Mouse (Mus musculus) heart, postnatal 25 days (tissue): Measurements from ENCODE around the gene Taf10. TPM values are rescaled to one million over a fixed set of nuclear protein-coding genes. Genes with fewer than 3 reads are reported as not detected.
A peak's percentile ranks its signal among the peaks of the same experiment; 100 is the strongest.
"Not testable (repeated sequence)": the region's sequence is repeated elsewhere in the genome, so short reads cannot be mapped to it uniquely, and the experiment has no call there.

Experiments
- DNase-seq: peaks from one replicate; pipeline ENCODE4 v3.0.0; 2022; ENCODE audit warnings: low spot score
- intact Hi-C: fragments of 180-260 bp; cut with DNase I; formaldehyde crosslinking; loops from one replicate; pipeline ENCODE4 v1.15.1; 2025
- total RNA-seq, 2 experiments: library from RNA; stranded (reverse); gene quantifications; 2 replicates each; pipeline ENCODE4 v1.2.3; 2021

Gene Taf10
- total RNA-seq, 2 experiments from 2014 or later, result 90.1 to 90.3 TPM

GRCm38 (mm10) chr7:105761813-105762484 lies 17.8 kb upstream of the Taf10 start:
- no peak for DNase-seq
- intact Hi-C loops, result no loop called here

- DNase-seq, result no peak
- intact Hi-C loops, result loop anchor here (2.0 kb wide), 1 partner anchor 16 kb away; the partner anchor contains the start of genes Ilk and Rrp8
Observed at GRCm38 (mm10) chr7:105753281-105753680, 9.1 kb upstream of the Taf10 start.

- intact Hi-C loops, result loop anchor here (2.0 kb wide), 1 partner anchor 16 kb away; the partner anchor contains the start of genes Ilk and Rrp8
- no peak for DNase-seq
Observed at GRCm38 (mm10) chr7:105752716-105753115, 8.6 kb upstream of the Taf10 start.

DNA sequence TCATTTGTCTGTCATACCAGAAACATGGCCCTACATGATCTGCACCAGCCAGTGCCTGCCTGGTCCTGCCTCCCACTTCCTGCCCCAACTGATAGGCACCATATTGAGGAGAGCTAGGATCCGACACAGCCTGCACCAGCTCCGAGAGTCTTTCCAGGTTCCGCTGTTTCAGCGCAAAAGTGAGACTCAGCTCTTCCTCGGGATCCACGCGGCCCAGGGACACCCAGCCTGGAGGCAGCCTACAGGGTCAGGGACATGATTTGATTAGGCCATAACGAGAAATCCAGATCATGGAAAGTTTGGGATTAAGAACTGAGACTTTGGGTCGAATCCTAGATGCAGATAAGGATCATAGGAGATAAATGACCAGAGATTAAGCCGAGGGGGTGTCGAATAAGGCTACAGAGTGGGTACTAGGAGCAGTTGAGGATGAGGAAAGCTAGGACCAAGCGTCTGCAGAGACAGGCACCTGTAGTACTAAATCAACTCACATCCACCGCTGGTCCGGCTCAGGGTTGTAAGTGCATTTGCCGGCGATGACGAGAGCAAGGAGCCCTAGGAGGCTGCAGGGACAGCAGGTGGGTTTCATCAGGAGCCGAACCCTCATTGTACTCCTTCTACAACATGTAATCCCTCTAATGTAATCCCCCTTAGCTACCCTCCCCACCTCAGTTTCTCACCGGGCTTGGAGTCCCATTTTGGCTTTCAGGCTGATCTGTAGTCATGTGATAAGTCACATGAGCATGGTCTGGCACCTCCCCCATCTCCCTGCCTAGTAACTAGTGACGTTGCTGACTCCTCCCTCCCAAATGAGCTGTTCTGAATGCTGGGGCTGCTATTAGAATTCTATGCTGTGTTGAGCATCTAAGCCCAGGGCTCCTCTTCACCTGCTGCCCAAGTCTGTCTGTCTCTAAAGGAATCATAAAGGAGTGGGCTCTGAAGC lies 7.6 kb upstream of the Taf10 start, which contains the start of gene Tpp1:
TSS of gene Tpp1 (minus strand) at position 745 of the 943 bp plus-strand sequence.
- DNase-seq, result peak; percentile 80
- intact Hi-C loops, result loop anchor here (2.0 kb wide), 1 partner anchor 15 kb away; the partner anchor contains the start of genes Ilk and Rrp8

- DNase-seq, result no peak
- intact Hi-C loops, result loop anchor here (10.0 kb wide), 1 partner anchor 47 kb away; no protein-coding TSS in a partner anchor
Observed at GRCm38 (mm10) chr7:105747776-105748175, 3.6 kb upstream of the Taf10 start.

GRCm38 (mm10) chr7:105743246-105743925 lies 775 bp downstream of the Taf10 start:
- intact Hi-C loops, result loop anchor here (10.0 kb wide), 1 partner anchor 51 kb away; no protein-coding TSS in a partner anchor

DNA sequence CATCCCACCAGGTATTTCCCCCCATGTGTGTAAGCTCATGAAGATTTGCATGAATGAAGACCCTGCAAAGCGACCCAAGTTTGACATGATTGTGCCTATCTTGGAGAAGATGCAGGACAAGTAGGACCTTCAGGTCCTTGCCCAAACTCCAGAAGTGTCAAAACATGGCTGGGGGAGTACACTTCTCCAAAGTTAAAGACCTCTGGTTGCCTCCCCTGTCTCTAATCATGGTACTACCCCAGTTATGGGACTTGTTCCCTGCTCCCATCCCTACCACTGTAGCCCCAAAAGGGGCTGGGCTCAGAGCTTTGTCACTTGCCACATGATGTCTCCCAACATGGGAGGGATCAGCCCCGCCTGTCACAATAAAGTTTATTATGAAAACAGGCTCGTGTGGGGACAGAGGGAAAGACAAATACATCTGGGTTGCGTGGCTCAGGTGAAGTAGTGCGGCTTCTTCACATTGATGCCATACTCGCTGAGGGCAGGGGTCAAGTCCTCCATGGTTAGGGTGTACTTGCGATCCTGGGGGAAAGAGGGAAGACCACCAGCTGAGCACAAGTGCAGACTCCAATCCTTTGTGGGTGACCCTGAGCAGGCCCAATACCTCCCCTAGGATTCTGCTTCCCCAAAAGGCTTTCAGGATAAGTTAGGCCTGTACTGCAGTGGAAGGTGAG lies 1.5 kb downstream of the Taf10 start:
- intact Hi-C loops, result loop anchor here (10.0 kb wide), 1 partner anchor 52 kb away; no protein-coding TSS in a partner anchor
- DNase-seq, result not testable (repeated sequence)

More at GRCm38 (mm10) chr7:105743246-105743925, 775 bp downstream of the Taf10 start:
- not testable (repeated sequence) for DNase-seq

DNA sequence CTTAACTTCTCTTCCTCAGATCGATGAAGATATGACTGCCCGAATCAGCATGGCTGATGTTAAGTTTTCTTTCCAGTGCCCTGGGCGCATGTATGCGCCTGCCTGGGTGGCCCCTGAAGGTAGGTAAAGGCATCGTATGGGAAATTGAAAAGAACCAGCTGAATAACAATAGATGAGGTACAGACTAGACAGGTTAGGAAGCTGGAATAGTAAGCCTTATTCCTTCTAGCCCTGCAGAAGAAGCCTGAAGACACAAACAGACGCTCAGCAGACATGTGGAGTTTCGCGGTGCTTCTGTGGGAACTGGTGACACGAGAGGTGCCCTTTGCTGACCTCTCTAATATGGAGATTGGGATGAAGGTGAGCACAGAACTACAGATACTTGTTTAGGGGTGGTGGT lies 2.2 kb downstream of the Taf10 start:
- DNase-seq, result no peak
- intact Hi-C loops, result loop anchor here (10.0 kb wide), 1 partner anchor 53 kb away; no protein-coding TSS in a partner anchor

DNA sequence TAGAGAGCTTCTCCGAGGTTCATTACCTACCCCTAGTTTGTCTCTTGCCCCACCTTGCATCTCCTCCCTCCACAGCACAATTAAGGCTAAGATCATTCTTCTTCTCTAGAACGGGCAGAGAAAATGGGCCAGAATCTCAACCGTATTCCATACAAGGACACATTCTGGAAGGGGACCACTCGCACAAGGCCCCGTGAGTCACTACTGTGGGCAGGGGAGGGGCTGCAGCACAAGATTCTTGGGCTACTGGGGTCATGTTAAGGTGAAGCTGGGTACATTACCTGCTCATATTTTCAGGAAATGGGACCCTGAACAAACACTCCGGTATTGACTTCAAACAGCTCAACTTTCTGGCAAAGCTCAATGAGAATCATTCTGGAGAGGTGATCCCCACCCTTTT lies 3.3 kb downstream of the Taf10 start:
- no peak for DNase-seq
- intact Hi-C loops, result loop anchor here (10.0 kb wide), 1 partner anchor 54 kb away; no protein-coding TSS in a partner anchor

DNA sequence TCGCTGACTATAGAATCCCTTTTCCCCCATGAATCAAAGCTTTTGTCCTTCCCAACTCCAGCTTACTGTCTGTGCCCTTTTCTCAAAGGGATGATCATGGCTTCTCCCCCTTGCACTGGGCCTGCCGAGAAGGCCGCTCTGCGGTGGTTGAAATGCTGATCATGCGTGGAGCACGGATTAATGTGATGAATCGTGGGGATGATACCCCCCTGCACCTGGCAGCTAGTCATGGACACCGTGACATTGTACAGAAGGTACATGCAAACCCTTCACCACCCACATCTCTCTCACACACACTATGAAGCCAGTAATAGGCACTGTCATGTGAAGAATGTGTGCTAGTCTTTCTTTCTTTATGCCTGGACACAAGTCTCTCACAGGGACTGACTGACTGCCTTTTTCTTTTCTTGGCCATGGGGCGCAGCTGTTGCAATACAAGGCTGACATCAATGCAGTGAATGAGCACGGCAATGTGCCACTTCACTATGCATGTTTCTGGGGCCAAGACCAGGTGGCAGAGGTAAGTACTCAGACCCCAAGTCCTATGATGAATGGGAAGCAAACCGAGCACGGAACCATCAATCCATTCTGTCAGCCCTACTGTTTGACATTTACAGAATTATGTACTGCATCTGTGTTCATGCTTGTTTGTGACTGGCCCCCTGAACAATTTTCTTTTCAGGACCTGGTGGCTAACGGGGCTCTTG lies 3.9 kb downstream of the Taf10 start:
- DNase-seq, result no peak
- intact Hi-C loops, result loop anchor here (10.0 kb wide), 1 partner anchor 55 kb away; no protein-coding TSS in a partner anchor

- peak; percentile 79 for DNase-seq
- intact Hi-C loops, result loop anchor here (5.0 kb wide), 3 partner anchors 97 to 257 kb away; partner anchors contain the start of genes Arfip2, Cavin3, Gm45799 and Smpd1
Observed at GRCm38 (mm10) chr7:105738948-105739347, 5.2 kb downstream of the Taf10 start.

- intact Hi-C loops, result loop anchor here (5.0 kb wide), 3 partner anchors 96 to 256 kb away; partner anchors contain the start of genes Arfip2, Cavin3, Gm45799 and Smpd1
- DNase-seq, result no peak
Observed at GRCm38 (mm10) chr7:105738286-105738685, 5.9 kb downstream of the Taf10 start.

- no peak for DNase-seq
- intact Hi-C loops, result loop anchor here (2.0 to 5.0 kb wide), 5 partner anchors 15 to 255 kb away; partner anchors contain the start of genes Arfip2, Cavin3, Gm45799 and Mrpl17
Observed at GRCm38 (mm10) chr7:105737648-105738047, 6.5 kb downstream of the Taf10 start.

DNA sequence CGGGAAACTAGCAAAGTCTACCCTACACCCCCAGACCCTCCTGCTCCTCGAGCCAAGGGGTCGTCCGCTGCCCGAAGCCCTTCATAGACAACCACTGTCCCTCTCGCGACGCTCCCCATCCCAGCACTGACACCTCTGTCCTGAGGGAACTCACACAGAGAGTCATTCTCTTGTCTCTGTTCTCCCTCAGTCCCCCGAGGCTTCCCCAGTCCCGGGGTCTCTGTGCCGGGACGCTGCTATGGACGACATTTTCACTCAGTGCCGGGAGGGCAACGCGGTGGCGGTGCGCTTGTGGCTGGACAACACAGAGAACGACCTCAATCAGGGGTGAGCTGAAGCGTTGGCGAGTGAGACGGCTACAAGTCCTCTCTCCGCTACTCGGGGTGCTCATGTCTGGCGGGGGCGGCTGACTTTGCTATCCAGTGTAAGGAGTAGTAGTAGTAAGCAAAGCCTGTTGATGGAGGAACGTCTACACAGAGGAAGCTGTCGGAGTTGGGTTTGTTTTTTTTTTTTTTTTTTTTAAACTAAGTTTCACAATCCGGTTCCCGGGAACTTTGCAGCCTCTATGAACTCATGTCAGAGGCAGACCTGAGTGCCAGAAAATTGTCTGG lies 7.1 kb downstream of the Taf10 start, which contains the start of gene Rrp8:
TSS of gene Rrp8 (minus strand) at position 475 of the 611 bp plus-strand sequence.
- DNase-seq, result peak; percentile 42
- intact Hi-C loops, result loop anchor here (2.0 to 5.0 kb wide), 5 partner anchors 16 to 255 kb away; partner anchors contain the start of genes Arfip2, Cavin3, Gm45799 and Mrpl17

DNA sequence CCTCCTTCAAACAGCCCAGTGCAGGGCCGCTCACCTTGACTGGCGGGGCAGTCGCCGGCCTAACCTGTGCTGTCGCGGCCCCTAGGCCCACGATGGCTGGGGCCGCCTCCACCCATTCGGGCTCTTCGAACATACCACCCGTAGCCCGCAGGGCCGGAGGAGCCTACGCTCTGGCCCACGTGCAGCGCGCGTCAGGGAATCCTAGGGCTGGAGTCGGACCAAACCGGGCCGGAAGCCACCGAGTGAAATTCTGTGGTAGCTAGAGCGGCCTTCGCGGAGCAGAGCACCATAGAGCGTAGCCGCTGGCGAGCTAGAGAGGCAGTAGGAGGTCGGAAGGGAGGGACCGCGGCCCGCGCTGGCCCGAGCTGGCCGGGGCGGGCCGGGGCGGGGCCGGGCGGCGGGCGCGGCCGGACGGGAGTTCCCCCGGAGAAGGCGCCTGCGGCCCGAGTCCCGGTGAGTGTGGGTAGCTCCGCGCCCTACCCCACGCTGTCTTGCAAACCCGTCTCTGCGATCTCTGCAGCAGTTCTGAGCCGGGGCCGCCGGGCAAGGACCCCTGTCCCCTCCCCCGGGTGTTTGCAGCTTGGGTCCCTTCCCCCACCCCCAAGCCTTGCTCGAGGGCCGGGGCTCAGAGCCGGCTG lies 7.8 kb downstream of the Taf10 start, which contains the start of gene Ilk:
TSS of gene Ilk (plus strand) at position 329 of the 638 bp plus-strand sequence.
- intact Hi-C loops, result loop anchor here (2.0 to 5.0 kb wide), 5 partner anchors 16 to 254 kb away; partner anchors contain the start of genes Arfip2, Cavin3, Gm45799 and Mrpl17
- peak; percentile 93 for DNase-seq

DNA sequence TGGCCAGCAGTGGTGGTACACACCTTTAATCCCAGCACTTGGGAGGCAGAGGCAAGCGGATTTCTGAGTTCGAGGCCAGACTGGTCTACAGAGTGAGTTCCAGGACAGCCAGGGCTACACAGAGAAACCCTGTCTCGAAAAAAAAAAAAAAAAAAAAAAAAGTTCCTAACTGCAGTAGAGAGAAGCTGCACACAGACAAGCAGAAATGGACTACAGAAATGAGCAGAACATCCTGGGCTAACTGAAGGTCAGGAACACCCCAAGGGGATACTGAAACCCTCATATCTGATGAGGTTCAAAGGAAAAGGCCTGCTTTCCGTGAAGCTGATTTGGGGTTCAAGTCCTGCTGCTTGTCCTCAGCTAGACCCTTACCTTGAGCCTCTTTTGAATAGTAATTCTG lies 8.7 kb downstream of the Taf10 start:
- intact Hi-C loops, result loop anchor here (5.0 kb wide), 3 partner anchors 93 to 253 kb away; partner anchors contain the start of genes Arfip2, Cavin3, Gm45799 and Smpd1
- DNase-seq, result not testable (repeated sequence)
